Mouse (Mus musculus) heart, embryonic 13.5 days (tissue): ENCODE measurements around the gene Haus3. TPM values are rescaled to one million over a fixed set of nuclear protein-coding genes. Genes with fewer than 3 reads are reported as not detected.

ENCODE experiments used
- ATAC-seq: fragments of 200-750 bp; cut with Nextera tagmentation; 2 replicates; pipeline ENCODE4 v1.8.0; 2017; ENCODE audit warnings: moderate TSS enrichment; ENCODE audit not compliant: insufficient number of reproducible peaks, low FRiP score, low TSS enrichment; ENCODE audit errors: extremely low read depth
- H3K27ac ChIP-seq: fragments of 300-500 bp; sonication (generic); replicated peaks from 2 replicates; pipeline ENCODE4 v1.5.1; 2015; ENCODE audit warnings: moderate library complexity, mild to moderate bottlenecking, inconsistent platforms
- H3K27me3 ChIP-seq: fragments of 300-500 bp; sonication (generic); replicated peaks from 2 replicates; pipeline ENCODE4 v1.6.1; 2015; ENCODE audit warnings: mild to moderate bottlenecking, inconsistent platforms
- H3K36me3 ChIP-seq: fragments of 300-500 bp; sonication (generic); 2 replicates; pipeline ENCODE4 v1.6.1; 2015; ENCODE audit warnings: mild to moderate bottlenecking, inconsistent platforms
- H3K4me1 ChIP-seq: fragments of 300-500 bp; sonication (generic); 2 replicates; pipeline ENCODE4 v1.6.1; 2015; ENCODE audit warnings: inconsistent platforms
- H3K4me2 ChIP-seq: fragments of 300-500 bp; sonication (generic); 2 replicates; pipeline ENCODE4 v1.6.1; 2015; ENCODE audit warnings: inconsistent platforms, mild to moderate bottlenecking, moderate library complexity
- H3K4me3 ChIP-seq: fragments of 300-500 bp; sonication (generic); 2 replicates; pipeline ENCODE4 v1.5.1; 2015; ENCODE audit warnings: moderate library complexity, mild to moderate bottlenecking, inconsistent platforms
- H3K9ac ChIP-seq: fragments of 300-500 bp; sonication (generic); 2 replicates; pipeline ENCODE4 v1.6.1; 2015; ENCODE audit warnings: inconsistent platforms, mild to moderate bottlenecking, moderate library complexity
- H3K9me3 ChIP-seq: fragments of 300-500 bp; sonication (generic); 2 replicates; pipeline ENCODE4 v1.6.1; 2016; ENCODE audit warnings: inconsistent platforms
- WGBS: fragments of 180-500 bp; shearing (Covaris S2); methylation state at CpG from one replicate; pipeline ENCODE4 v1.1.7; 2015; ENCODE audit warnings: mixed read lengths; 5-methylcytosine and 5-hydroxymethylcytosine counted together
- polyA plus RNA-seq: library from polyadenylated mRNA; unstranded; fragments of >200 nt; fragmentation: Nextera tagmentation; extraction: Ambion mirVana; gene quantifications from 2 replicates; pipeline ENCODE4 v1.2.1, GENCODE M21; 2015

Gene Haus3
- polyA plus RNA-seq, 1 experiment from 2014 or later, result 20.8 TPM

- H3K4me2 ChIP-seq, result peak overlapping the region; percentile 93
- peaks cover 75% of the 10 kb centered on the region for H3K4me1 ChIP-seq
- H3K9ac ChIP-seq, result peak overlapping the region; percentile 96
- peaks cover 11% of the 10 kb centered on the region for H3K36me3 ChIP-seq
- no peaks in the 10 kb centered on the region for H3K27me3 ChIP-seq
- peak overlapping the region; percentile 96 for H3K4me3 ChIP-seq
- H3K27ac ChIP-seq, result peak overlapping the region; percentile 96
- ATAC-seq, result peak; percentile 14; the same call in 1 of the 2 replicates
- WGBS, result 2% methylated on average over 45 of the region's 46 CpGs
- no peaks in the 10 kb centered on the region for H3K9me3 ChIP-seq
These were observed 17.6 kb upstream of the Haus3 start for GRCm38 (mm10) chr5:34186961-34187391.

GRCm38 (mm10) chr5:34186391-34186790 lies 17.1 kb upstream of the Haus3 start:
- Histone ChIP-seq H3K27ac (peak overlapping the region; percentile 96), H3K27me3 (no peaks in the 10 kb centered on the region), H3K4me2 (peak overlapping the region; percentile 93), H3K9ac (peak overlapping the region; percentile 96), H3K4me1 (peaks cover 76% of the 10 kb centered on the region), H3K36me3 (peaks cover 15% of the 10 kb centered on the region), H3K9me3 (no peaks in the 10 kb centered on the region), H3K4me3 (peak overlapping the region; percentile 96)
- no peak for ATAC-seq
- 52% methylated on average over 2 of the region's 2 CpGs for WGBS

- Histone ChIP-seq H3K27ac (peak overlapping the region; percentile 96; the same call in 1 of the 2 replicates), H3K9me3 (no peaks in the 10 kb centered on the region), H3K27me3 (no peaks in the 10 kb centered on the region), H3K4me3 (peak overlapping the region; percentile 96), H3K4me1 (peaks cover 70% of the 10 kb centered on the region), H3K4me2 (peak overlapping the region; percentile 93), H3K9ac (peak overlapping the region; percentile 96), H3K36me3 (peaks cover 20% of the 10 kb centered on the region)
- ATAC-seq, result no peak
These were observed 16.5 kb upstream of the Haus3 start for GRCm38 (mm10) chr5:34185791-34186190.

- Histone ChIP-seq H3K4me2 (peak overlapping the region; percentile 93), H3K4me3 (no peak overlapping the region), H3K4me1 (peaks cover 68% of the 10 kb centered on the region), H3K9ac (peak overlapping the region; percentile 96), H3K9me3 (no peaks in the 10 kb centered on the region), H3K27ac (no peak overlapping the region), H3K27me3 (no peaks in the 10 kb centered on the region), H3K36me3 (peaks cover 26% of the 10 kb centered on the region)
- ATAC-seq, result no peak
- 78% methylated on average over 1 of the region's 1 CpGs for WGBS
These were observed 15.8 kb upstream of the Haus3 start for GRCm38 (mm10) chr5:34185051-34185580.

GRCm38 (mm10) chr5:34183976-34184375 lies 14.6 kb upstream of the Haus3 start:
- H3K4me3 ChIP-seq, result no peak overlapping the region
- peak overlapping the region; percentile 73 for H3K27ac ChIP-seq
- no peak overlapping the region for H3K4me2 ChIP-seq
- H3K9me3 ChIP-seq, result no peaks in the 10 kb centered on the region
- 82% methylated on average over 3 of the region's 3 CpGs for WGBS
- no peak overlapping the region for H3K9ac ChIP-seq
- peaks cover 60% of the 10 kb centered on the region for H3K4me1 ChIP-seq
- H3K27me3 ChIP-seq, result no peaks in the 10 kb centered on the region
- H3K36me3 ChIP-seq, result peaks cover 36% of the 10 kb centered on the region
- no peak for ATAC-seq

GRCm38 (mm10) chr5:34183156-34183880 lies 14.0 kb upstream of the Haus3 start:
- H3K36me3 ChIP-seq, result peaks cover 42% of the 10 kb centered on the region
- H3K4me2 ChIP-seq, result peak overlapping the region; percentile 33
- H3K4me1 ChIP-seq, result peaks cover 54% of the 10 kb centered on the region
- WGBS, result 37% methylated on average over 5 of the region's 5 CpGs
- no peaks in the 10 kb centered on the region for H3K27me3 ChIP-seq
- ATAC-seq, result no peak
- peak overlapping the region; percentile 47 for H3K9ac ChIP-seq
- H3K9me3 ChIP-seq, result no peaks in the 10 kb centered on the region
- H3K4me3 ChIP-seq, result no peak overlapping the region
- H3K27ac ChIP-seq, result peak overlapping the region; percentile 73

GRCm38 (mm10) chr5:34182486-34182885 lies 13.2 kb upstream of the Haus3 start:
- whole genome bisulfite sequencing, result 69% methylated on average over 3 of the region's 3 CpGs
- H3K27me3 ChIP-seq, result no peaks in the 10 kb centered on the region
- H3K9ac ChIP-seq, result no peak overlapping the region; the same call in 1 of the 2 replicates
- 0 out of 2 replicates have a peak overlapping the region, but pooled peaks have one; percentile 33 for H3K4me2 ChIP-seq
- H3K36me3 ChIP-seq, result peaks cover 50% of the 10 kb centered on the region
- no peak overlapping the region for H3K27ac ChIP-seq
- no peaks in the 10 kb centered on the region for H3K9me3 ChIP-seq
- H3K4me3 ChIP-seq, result no peak overlapping the region
- H3K4me1 ChIP-seq, result peaks cover 52% of the 10 kb centered on the region
- ATAC-seq, result no peak

GRCm38 (mm10) chr5:34177821-34178220 lies 8.5 kb upstream of the Haus3 start:
- no peak for ATAC-seq
- no peaks in the 10 kb centered on the region for H3K9me3 ChIP-seq
- no peaks in the 10 kb centered on the region for H3K27me3 ChIP-seq
- H3K36me3 ChIP-seq, result peaks cover 94% of the 10 kb centered on the region
- H3K4me2 ChIP-seq, result no peak overlapping the region
- peaks cover 12% of the 10 kb centered on the region for H3K4me1 ChIP-seq
- 90% methylated on average over 4 of the region's 4 CpGs for WGBS
- no peak overlapping the region for H3K27ac ChIP-seq
- no peak overlapping the region for H3K4me3 ChIP-seq
- H3K9ac ChIP-seq, result no peak overlapping the region

GRCm38 (mm10) chr5:34177091-34177490 lies 7.8 kb upstream of the Haus3 start:
- Histone ChIP-seq H3K4me3 (no peak overlapping the region), H3K36me3 (peaks cover 89% of the 10 kb centered on the region), H3K4me1 (peaks cover 5% of the 10 kb centered on the region; the same call in 1 of the 2 replicates), H3K27me3 (no peaks in the 10 kb centered on the region), H3K4me2 (no peak overlapping the region), H3K9me3 (no peaks in the 10 kb centered on the region), H3K9ac (no peak overlapping the region), H3K27ac (no peak overlapping the region)
- WGBS, result 84% methylated on average over 2 of the region's 2 CpGs
- no peak for ATAC-seq

GRCm38 (mm10) chr5:34176691-34177090 lies 7.4 kb upstream of the Haus3 start:
- no peak overlapping the region for H3K9ac ChIP-seq
- WGBS, result 69% methylated on average over 9 of the region's 10 CpGs
- no peak for ATAC-seq

GRCm38 (mm10) chr5:34175403-34175694 lies 6.0 kb upstream of the Haus3 start:
- Histone ChIP-seq H3K9me3 (no peaks in the 10 kb centered on the region), H3K27ac (no peak overlapping the region), H3K9ac (no peak overlapping the region), H3K4me2 (no peak overlapping the region), H3K4me1 (0 out of 2 replicates have a peak, but pooled peaks cover 3% of the 10 kb centered on the region), H3K36me3 (peaks cover 76% of the 10 kb centered on the region), H3K4me3 (no peak overlapping the region), H3K27me3 (no peaks in the 10 kb centered on the region)
- ATAC-seq, result no peak
- WGBS, result 45% methylated on average over 5 of the region's 5 CpGs

More at GRCm38 (mm10) chr5:34176691-34177090, 7.4 kb upstream of the Haus3 start:
- no peak overlapping the region for H3K27ac ChIP-seq
- H3K27me3 ChIP-seq, result no peaks in the 10 kb centered on the region
- H3K4me1 ChIP-seq, result 0 out of 2 replicates have a peak, but pooled peaks cover under 1% of the 10 kb centered on the region
- H3K4me3 ChIP-seq, result no peak overlapping the region
- H3K4me2 ChIP-seq, result no peak overlapping the region
- peaks cover 87% of the 10 kb centered on the region for H3K36me3 ChIP-seq
- H3K9me3 ChIP-seq, result no peaks in the 10 kb centered on the region
